In genomic region chr3:53730440-53730839, GRCm38 (mm10) we compare ENCODE assay signal across 9 mouse cellular contexts.
DNase-seq lines count a peak whose midpoint lies in the region; ATAC-seq and TF ChIP-seq lines count a peak whose summit lies in the region.
"Had no signal": no experiment of that assay in that cellular context is flagged by ENCODE, and none has a peak within 500 bp of the region (broad histone marks: within the 10 kb centered on the region; RNA-seq: fewer than 3 reads in every experiment).

No protein-coding gene starts in this region.

- H3K4me1 ChIP-seq in lung, postnatal 0 days (ENCODE audit: insufficient read depth, low read depth, low read length): no peaks in the 10 kb centered on the region
- H3K4me1 ChIP-seq in heart, embryonic 14.5 days (ENCODE audit: control insufficient read depth in 2 of 2, insufficient read depth in 2 of 2, low read length in 2 of 2): peaks cover 10 to 15% of the 10 kb centered on the region in 2 experiments
- H3K4me1 ChIP-seq in limb, embryonic 10.5 days: 0 out of 2 replicates have a peak, but pooled peaks cover 3% of the 10 kb centered on the region
- H3K4me1 ChIP-seq: limb, embryonic 13.5 days had no signal

- no peaks in the 10 kb centered on the region for H3K36me3 ChIP-seq in lung, postnatal 0 days (ENCODE audit: insufficient read depth, low read length)
- no peaks in the 10 kb centered on the region for H3K36me3 ChIP-seq in heart, embryonic 14.5 days (ENCODE audit: control insufficient read depth, insufficient read depth, low read length)
- no peaks in the 10 kb centered on the region for H3K36me3 ChIP-seq in limb, embryonic 10.5 days
- H3K36me3 ChIP-seq: limb, embryonic 13.5 days had no signal

- H3K9me3 ChIP-seq in lung, postnatal 0 days (ENCODE audit: low read length): no peaks in the 10 kb centered on the region
- peaks cover 3% of the 10 kb centered on the region; the same call in 1 of the 2 replicates for H3K9me3 ChIP-seq in heart, embryonic 14.5 days (ENCODE audit: control insufficient read depth, low read length)
- no peaks in the 10 kb centered on the region for H3K9me3 ChIP-seq in limb, embryonic 10.5 days (replicated peaks)
- H3K9me3 ChIP-seq: limb, embryonic 13.5 days had no signal

- H3K27me3 ChIP-seq in lung, postnatal 0 days (replicated peaks; ENCODE audit: insufficient read depth, low read length): no peaks in the 10 kb centered on the region
- no peaks in the 10 kb centered on the region for H3K27me3 ChIP-seq in heart, embryonic 14.5 days (ENCODE audit: control insufficient read depth, insufficient read depth, low read length)
- H3K27me3 ChIP-seq in limb, embryonic 10.5 days (ENCODE audit: low read depth, poor library complexity, severe bottlenecking): no peaks in the 10 kb centered on the region
- H3K27me3 ChIP-seq: limb, embryonic 13.5 days had no signal

- 21% methylated on average over 7 of the region's 7 CpGs for WGBS in lung, postnatal 0 days
- 4% methylated on average over 7 of the region's 7 CpGs for WGBS in heart, embryonic 14.5 days
- WGBS in limb, embryonic 10.5 days: 38% methylated on average over 7 of the region's 7 CpGs

- no peak overlapping the region for H3K9ac ChIP-seq in lung, postnatal 0 days (replicated peaks; ENCODE audit: low read depth)
- peak overlapping the region; percentile 54 for H3K9ac ChIP-seq in heart, embryonic 14.5 days (ENCODE audit: low read length)
- H3K9ac ChIP-seq: limb, embryonic 13.5 days had no signal

- ATAC-seq in lung, postnatal 0 days: no peak
- ATAC-seq in heart, embryonic 14.5 days (ENCODE audit: insufficient number of reproducible peaks, insufficient read depth, low FRiP score, low read depth): peak; percentile 35; the same call in 1 of the 2 replicates
- 0 out of 2 replicates have a peak, but pooled peaks have one; percentile 17 for ATAC-seq in megakaryocyte progenitor cell, adult 5-6 weeks (replicated peaks; ENCODE audit: poor library complexity)

- no peak for TF ChIP-seq CTCF in lung, postnatal 0 days (IDR thresholded peaks at IDR 0.05)

- DNase-seq in embryo, embryonic 10 days (ENCODE audit: low spot score): peak; percentile 35
- DNase-seq in embryo, embryonic 10.5 days (ENCODE audit: low spot score): no peak
- no peak for DNase-seq in lung, postnatal 0 days (ENCODE audit: low spot score)
- DNase-seq in lung, postnatal 25 days (ENCODE audit: low spot score): no peak
- no peak for DNase-seq in limb, embryonic 10.5 days (ENCODE audit: low spot score)
- DNase-seq in adrenal gland, postnatal 14 days: no peak

- H3K4me3 ChIP-seq in lung, postnatal 0 days (ENCODE audit: low read depth, low read length): no peak overlapping the region
- H3K4me3 ChIP-seq in heart, embryonic 14.5 days (ENCODE audit: control insufficient read depth in 1 of 2, insufficient read depth in 1 of 2, low read depth in 1 of 2, low read length in 2 of 2): peak overlapping the region in 1 of 2 experiments; percentile 3; a peak in 2 of 4 replicates
- H3K4me3 ChIP-seq in limb, embryonic 10.5 days: no peak overlapping the region
- H3K4me3 ChIP-seq: limb, embryonic 13.5 days had no signal

- peak overlapping the region; percentile 12; the same call in 1 of the 2 replicates for H3K4me2 ChIP-seq in lung, postnatal 0 days (replicated peaks; ENCODE audit: low read depth, low read length)
- peak overlapping the region; percentile 60 for H3K4me2 ChIP-seq in heart, embryonic 14.5 days (ENCODE audit: low read length)
- H3K4me2 ChIP-seq: limb, embryonic 13.5 days had no signal

- H3K27ac ChIP-seq in lung, postnatal 0 days (ENCODE audit: low read length): no peak overlapping the region
- H3K27ac ChIP-seq in heart, embryonic 14.5 days (replicated peaks in 1 of 2; ENCODE audit: control insufficient read depth in 1 of 2, insufficient read depth in 1 of 2, low read depth in 2 of 2, low read length in 2 of 2): peak overlapping the region; percentile 76 to 78
- H3K27ac ChIP-seq in limb, embryonic 10.5 days: no peak overlapping the region
- H3K27ac ChIP-seq: limb, embryonic 13.5 days had no signal

- TF ChIP-seq EP300 in lung, postnatal 0 days (IDR thresholded peaks at IDR 0.05): no peak

Comparison
In these comparisons a context has a peak if more than half of its experiments do, and no peak if none do; other contexts are left out.
1. H3K27ac ChIP-seq: peak in heart, embryonic 14.5 days (2 of 2); none in lung, postnatal 0 days (single experiment) and limb, embryonic 10.5 days (single experiment).